Mouse (Mus musculus) bone marrow macrophage, adult 2 months (primary cell): ENCODE results near the gene Ak8.

Experiments
- CTCF ChIP-seq: IDR thresholded peaks from 2 replicates; pipeline ENCODE4 v1.5.1; 2012; ENCODE audit warnings: low read depth, mild to moderate bottlenecking, low read length, moderate library complexity
- POLR2A ChIP-seq: IDR thresholded peaks from 2 replicates; pipeline ENCODE4 v1.6.1; 2012; ENCODE audit warnings: mild to moderate bottlenecking, low read depth, low read length, borderline replicate concordance

DNA sequence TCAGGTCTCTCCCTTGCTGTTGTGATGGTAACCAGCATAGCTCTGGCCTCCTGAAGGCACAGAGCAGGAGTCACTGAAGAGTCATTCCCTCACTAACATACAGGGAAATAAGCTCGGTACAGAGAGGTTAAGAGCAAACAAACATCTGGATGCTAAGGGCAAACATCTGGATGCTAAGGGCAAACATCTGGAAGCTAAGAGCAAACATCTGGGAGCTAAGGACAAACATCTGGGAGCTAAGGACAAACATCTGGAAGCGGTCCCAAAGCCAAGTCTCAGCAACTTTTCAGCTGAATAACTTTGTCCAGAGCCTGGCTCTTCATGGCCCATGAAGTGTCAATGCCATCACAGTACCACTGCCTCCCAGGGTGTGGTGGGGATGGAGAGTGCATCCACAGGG lies 99.6 kb downstream of the Ak8 start:
- no peak for TF ChIP-seq CTCF
- TF ChIP-seq POLR2A, result no peak
